Mouse (Mus musculus): ENCODE measurements around the gene Tmem203. TPM values are rescaled to one million over a fixed set of nuclear protein-coding genes. Genes with fewer than 3 reads are reported as not detected.

Gene Tmem203
- polyA plus RNA-seq, 1 experiment = 48.9 TPM

GRCm38 (mm10) chr2:25297093-25297492 lies 41.9 kb downstream of the Tmem203 start:
- H3K4me3 ChIP-seq (ENCODE audit: insufficient read depth, low read depth, low read length) = no peak overlapping the region
- no peaks in the 10 kb centered on the region for H3K4me1 ChIP-seq (ENCODE audit: control insufficient read depth, insufficient read depth, low read length)
- no peaks in the 10 kb centered on the region for H3K36me3 ChIP-seq (ENCODE audit: control insufficient read depth, insufficient read depth, low read length)
- no peak overlapping the region for H3K27ac ChIP-seq (ENCODE audit: insufficient read depth, low read depth, low read length)
- no peak for DNase-seq
- WGBS = 69% methylated on average over 8 of the region's 8 CpGs
- H3K27me3 ChIP-seq (replicated peaks; ENCODE audit: control insufficient read depth, insufficient read depth, low read length) = no peaks in the 10 kb centered on the region; the same call in 1 of the 2 replicates
- TF ChIP-seq CTCF (conservative IDR thresholded peaks at IDR 0.05; ENCODE audit: insufficient read depth, insufficient read length, low read depth, low read length) (no peak), POLR2A (IDR thresholded peaks at IDR 0.05; ENCODE audit: low read depth, low read length) (no peak)

GRCm38 (mm10) chr2:25298046-25298445 lies 42.8 kb downstream of the Tmem203 start:
- 72% methylated on average over 10 of the region's 10 CpGs for WGBS
- H3K27me3 ChIP-seq (replicated peaks; ENCODE audit: control insufficient read depth, insufficient read depth, low read length) = no peaks in the 10 kb centered on the region
- H3K4me3 ChIP-seq (ENCODE audit: insufficient read depth, low read depth, low read length) = no peak overlapping the region
- H3K4me1 ChIP-seq (ENCODE audit: control insufficient read depth, insufficient read depth, low read length) = no peaks in the 10 kb centered on the region
- DNase-seq = no peak
- no peak for TF ChIP-seq POLR2A (IDR thresholded peaks at IDR 0.05; ENCODE audit: low read depth, low read length)
- no peak for TF ChIP-seq CTCF (conservative IDR thresholded peaks at IDR 0.05; ENCODE audit: insufficient read depth, insufficient read length, low read depth, low read length)
- H3K27ac ChIP-seq (ENCODE audit: insufficient read depth, low read depth, low read length) = no peak overlapping the region
- H3K36me3 ChIP-seq (ENCODE audit: control insufficient read depth, insufficient read depth, low read length) = no peaks in the 10 kb centered on the region

GRCm38 (mm10) chr2:25303452-25303851 lies 48.2 kb downstream of the Tmem203 start:
- TF ChIP-seq CTCF (conservative IDR thresholded peaks at IDR 0.05; ENCODE audit: insufficient read depth, insufficient read length, low read depth, low read length) = no peak
- no peak for TF ChIP-seq POLR2A (IDR thresholded peaks at IDR 0.05; ENCODE audit: low read depth, low read length)

GRCm38 (mm10) chr2:25303931-25304656 lies 48.9 kb downstream of the Tmem203 start:
- no peak for DNase-seq
- no peaks in the 10 kb centered on the region for H3K4me1 ChIP-seq (ENCODE audit: control insufficient read depth, insufficient read depth, low read length)
- no peaks in the 10 kb centered on the region for H3K36me3 ChIP-seq (ENCODE audit: control insufficient read depth, insufficient read depth, low read length)
- WGBS = 68% methylated on average over 7 of the region's 7 CpGs
- H3K27ac ChIP-seq (ENCODE audit: insufficient read depth, low read depth, low read length) = no peak overlapping the region
- TF ChIP-seq POLR2A (IDR thresholded peaks at IDR 0.05; ENCODE audit: low read depth, low read length) (no peak), CTCF (conservative IDR thresholded peaks at IDR 0.05; ENCODE audit: insufficient read depth, insufficient read length, low read depth, low read length) (no peak)
- no peak overlapping the region for H3K4me3 ChIP-seq (ENCODE audit: insufficient read depth, low read depth, low read length)
- H3K27me3 ChIP-seq (replicated peaks; ENCODE audit: control insufficient read depth, insufficient read depth, low read length) = no peaks in the 10 kb centered on the region

More at GRCm38 (mm10) chr2:25303452-25303851, 48.2 kb downstream of the Tmem203 start:
- H3K36me3 ChIP-seq (ENCODE audit: control insufficient read depth, insufficient read depth, low read length) = no peaks in the 10 kb centered on the region
- H3K27me3 ChIP-seq (replicated peaks; ENCODE audit: control insufficient read depth, insufficient read depth, low read length) = no peaks in the 10 kb centered on the region
- H3K4me3 ChIP-seq (ENCODE audit: insufficient read depth, low read depth, low read length) = no peak overlapping the region
- H3K4me1 ChIP-seq (ENCODE audit: control insufficient read depth, insufficient read depth, low read length) = no peaks in the 10 kb centered on the region
- H3K27ac ChIP-seq (ENCODE audit: insufficient read depth, low read depth, low read length) = no peak overlapping the region
- no peak for DNase-seq
- WGBS = 62% methylated on average over 3 of the region's 3 CpGs

- WGBS = 2% methylated on average over 45 of the region's 45 CpGs
- Histone ChIP-seq H3K27ac (ENCODE audit: insufficient read depth, low read depth, low read length) (no peak overlapping the region), H3K4me3 (ENCODE audit: insufficient read depth, low read depth, low read length) (peak overlapping the region; percentile 42; the same call in 1 of the 2 replicates), H3K27me3 (replicated peaks; ENCODE audit: control insufficient read depth, insufficient read depth, low read length) (no peaks in the 10 kb centered on the region), H3K36me3 (ENCODE audit: control insufficient read depth, insufficient read depth, low read length) (no peaks in the 10 kb centered on the region), H3K4me1 (ENCODE audit: control insufficient read depth, insufficient read depth, low read length) (no peaks in the 10 kb centered on the region)
- no peak for DNase-seq
- TF ChIP-seq CTCF (conservative IDR thresholded peaks at IDR 0.05; ENCODE audit: insufficient read depth, insufficient read length, low read depth, low read length) = no peak
- no peak for TF ChIP-seq POLR2A (IDR thresholded peaks at IDR 0.05; ENCODE audit: low read depth, low read length)
These were observed 49.7 kb downstream of the Tmem203 start for GRCm38 (mm10) chr2:25304657-25305541.

Other genes with a start within 250 kb of the Tmem203 start
- gene Nsmf, start 201.1 kb upstream of the Tmem203 start, polyA plus RNA-seq (2012; rRNA removed) = 77.8 and 110 TPM in 2 replicates
- gene Entpd8, start 175.1 kb upstream of the Tmem203 start, polyA plus RNA-seq (2012; rRNA removed) = 23.7 and 29.2 TPM in 2 replicates
- not detected in 2 replicates for gene Noxa1, start 160.3 kb upstream of the Tmem203 start, polyA plus RNA-seq (2012; rRNA removed)
- 5.7 and 7.8 TPM in 2 replicates for gene Nrarp, start 74.7 kb upstream of the Tmem203 start, polyA plus RNA-seq (2012; rRNA removed)
- 21.8 and 26.9 TPM in 2 replicates for gene Tor4a, start 58.6 kb upstream of the Tmem203 start, polyA plus RNA-seq (2012; rRNA removed)
- 62.6 and 70.5 TPM in 2 replicates for gene Nelfb, start 44.0 kb upstream of the Tmem203 start, polyA plus RNA-seq (2012; rRNA removed)
- gene Stpg3, start 40.8 kb upstream of the Tmem203 start, polyA plus RNA-seq (2012; rRNA removed) = 0.42 and 0.68 TPM in 2 replicates
- 0.55 and 0.58 TPM in 2 replicates for gene Fam166a, start 36.7 kb upstream of the Tmem203 start, polyA plus RNA-seq (2012; rRNA removed)
- 313 and 314 TPM in 2 replicates for gene Tubb4b, start 30.7 kb upstream of the Tmem203 start, polyA plus RNA-seq (2012; rRNA removed)
- 240 and 299 TPM in 2 replicates for gene Slc34a3, start 21.1 kb upstream of the Tmem203 start, polyA plus RNA-seq (2012; rRNA removed)
- 0.06 and 0.12 TPM in 2 replicates for gene Rnf224, start 18.7 kb upstream of the Tmem203 start, polyA plus RNA-seq (2012; rRNA removed)
- 49.1 and 57.9 TPM in 2 replicates for gene Rnf208, start 13.2 kb upstream of the Tmem203 start, polyA plus RNA-seq (2012; rRNA removed)
- 0.66 and 1.2 TPM in 2 replicates for gene Cysrt1, start 13.0 kb upstream of the Tmem203 start, polyA plus RNA-seq (2012; rRNA removed)
- gene AL732309.1, start 8.6 kb upstream of the Tmem203 start, polyA plus RNA-seq (2012; rRNA removed) = 13.0 and 15.2 TPM in 2 replicates
- 81.0 and 85.4 TPM in 2 replicates for gene Tprn, start 7.2 kb downstream of the Tmem203 start, polyA plus RNA-seq (2012; rRNA removed)
- 46.2 and 48.8 TPM in 2 replicates for gene Ssna1, start 17.0 kb downstream of the Tmem203 start, polyA plus RNA-seq (2012; rRNA removed)
- 82.6 and 92.3 TPM in 2 replicates for gene Anapc2, start 17.0 kb downstream of the Tmem203 start, polyA plus RNA-seq (2012; rRNA removed)
- not detected in 2 replicates for gene Tmem210, start 32.7 kb downstream of the Tmem203 start, polyA plus RNA-seq (2012; rRNA removed)
- gene Lrrc26, start 34.5 kb downstream of the Tmem203 start, polyA plus RNA-seq (2012; rRNA removed) = 2.7 and 3.0 TPM in 2 replicates
- gene Grin1, start 63.7 kb downstream of the Tmem203 start, polyA plus RNA-seq (2012; rRNA removed) = 0.34 and 0.41 TPM in 2 replicates
- 16.6 and 19.6 TPM in 2 replicates for gene Man1b1, start 76.9 kb downstream of the Tmem203 start, polyA plus RNA-seq (2012; rRNA removed)
- gene Dpp7, start 100.9 kb downstream of the Tmem203 start, polyA plus RNA-seq (2012; rRNA removed) = 167 and 171 TPM in 2 replicates
- gene Uap1l1, start 110.2 kb downstream of the Tmem203 start, polyA plus RNA-seq (2012; rRNA removed) = 125 and 133 TPM in 2 replicates
- gene Sapcd2, start 116.9 kb downstream of the Tmem203 start, polyA plus RNA-seq (2012; rRNA removed) = 0.20 and 0.34 TPM in 2 replicates
- 18.8 and 23.8 TPM in 2 replicates for gene Entpd2, start 140.4 kb downstream of the Tmem203 start, polyA plus RNA-seq (2012; rRNA removed)
- 73.7 and 99.5 TPM in 2 replicates for gene Npdc1, start 143.9 kb downstream of the Tmem203 start, polyA plus RNA-seq (2012; rRNA removed)
- 0.19 and 0.80 TPM in 2 replicates for gene Fut7, start 167.8 kb downstream of the Tmem203 start, polyA plus RNA-seq (2012; rRNA removed)
- 51.0 and 64.0 TPM in 2 replicates for gene Abca2, start 173.3 kb downstream of the Tmem203 start, polyA plus RNA-seq (2012; rRNA removed)
- 104 and 130 TPM in 2 replicates for gene Clic3, start 201.4 kb downstream of the Tmem203 start, polyA plus RNA-seq (2012; rRNA removed)
- gene Paxx, start 205.7 kb downstream of the Tmem203 start, polyA plus RNA-seq (2012; rRNA removed) = 49.0 and 53.2 TPM in 2 replicates
- gene Ptgds, start 214.6 kb downstream of the Tmem203 start, polyA plus RNA-seq (2012; rRNA removed) = 47.2 and 51.6 TPM in 2 replicates
- 0.18 TPM in 1 of 2 replicates, not detected in the other for gene Lcn12, start 238.5 kb downstream of the Tmem203 start, polyA plus RNA-seq (2012; rRNA removed)
- 39.6 and 48.4 TPM in 2 replicates for gene Fbxw5, start 245.3 kb downstream of the Tmem203 start, polyA plus RNA-seq (2012; rRNA removed)
- gene C8g, start 246.3 kb downstream of the Tmem203 start, polyA plus RNA-seq (2012; rRNA removed) = 20.6 and 22.0 TPM in 2 replicates

All from kidney, adult 2 months (tissue).